Mouse (Mus musculus) heart, embryonic 10.5 days (tissue): Measurements from ENCODE around the gene Rab22a. TPM values are rescaled to one million over a fixed set of nuclear protein-coding genes. Genes with fewer than 3 reads are reported as not detected.
"Not testable (repeated sequence)": the region's sequence is repeated elsewhere in the genome, so short reads cannot be mapped to it uniquely, and the experiment has no call there.

Experiments
- DNase-seq: peaks from one replicate; pipeline ENCODE4 v3.0.0-alpha.2; 2017; ENCODE audit warnings: low spot score
- H3K27ac ChIP-seq: fragments of 300-500 bp; sonication (generic); 2 replicates; pipeline ENCODE4 v1.5.1; 2016; ENCODE audit warnings: mild to moderate bottlenecking
- H3K27me3 ChIP-seq: fragments of 300-500 bp; sonication (generic); 2 replicates; pipeline ENCODE4 v1.6.1; 2016; ENCODE audit warnings: mild to moderate bottlenecking; ENCODE audit not compliant: poor library complexity, insufficient read depth, severe bottlenecking
- H3K36me3 ChIP-seq: fragments of 300-500 bp; sonication (generic); 2 replicates; pipeline ENCODE4 v1.6.1; 2016; ENCODE audit warnings: mild to moderate bottlenecking, moderate library complexity
- H3K4me1 ChIP-seq: fragments of 300-500 bp; sonication (generic); 2 replicates; pipeline ENCODE4 v1.6.1; 2016; ENCODE audit warnings: mild to moderate bottlenecking
- H3K4me3 ChIP-seq: fragments of 300-500 bp; sonication (generic); 2 replicates; pipeline ENCODE4 v1.5.1; 2016; ENCODE audit warnings: mild to moderate bottlenecking, moderate library complexity
- H3K9me3 ChIP-seq: fragments of 300-500 bp; sonication (generic); 2 replicates; pipeline ENCODE4 v1.6.1; 2016; ENCODE audit warnings: mild to moderate bottlenecking, moderate library complexity
- WGBS: fragments of 180-500 bp; shearing (Covaris S2); methylation state at CpG from one replicate; pipeline ENCODE4 v1.1.7; 2016; 5-methylcytosine and 5-hydroxymethylcytosine counted together
- polyA plus RNA-seq: library from polyadenylated mRNA; unstranded; fragments of >200 nt; fragmentation: Nextera tagmentation; extraction: Ambion mirVana; gene quantifications from 2 replicates; pipeline ENCODE4 v1.2.1, GENCODE M21; 2016

Rab22a gene
- polyA plus RNA-seq, 1 experiment from 2014 or later, result 33.9 TPM

GRCm38 (mm10) chr2:173680153-173680552, 20.6 kb downstream of the Rab22a start:
- WGBS, result 61% methylated on average over 1 of the region's 1 CpGs
- Histone ChIP-seq H3K4me3 (no peak overlapping the region), H3K4me1 (peaks cover 18% of the 10 kb centered on the region), H3K9me3 (no peaks in the 10 kb centered on the region), H3K36me3 (peaks cover 5% of the 10 kb centered on the region; the same call in 1 of the 2 replicates), H3K27ac (no peak overlapping the region), H3K27me3 (no peaks in the 10 kb centered on the region)
- DNase-seq, result no peak

- Histone ChIP-seq H3K9me3 (no peaks in the 10 kb centered on the region), H3K27ac (no peak overlapping the region), H3K4me3 (no peak overlapping the region), H3K4me1 (peaks cover 22% of the 10 kb centered on the region), H3K36me3 (peaks cover 4% of the 10 kb centered on the region; the same call in 1 of the 2 replicates), H3K27me3 (no peaks in the 10 kb centered on the region)
- no peak for DNase-seq
- 51% methylated on average over 10 of the region's 10 CpGs for WGBS
Measured at GRCm38 (mm10) chr2:173682773-173683172, 23.2 kb downstream of the Rab22a start.

GRCm38 (mm10) chr2:173685781-173686361, 26.3 kb downstream of the Rab22a start:
- Histone ChIP-seq H3K27me3 (no peaks in the 10 kb centered on the region), H3K4me1 (peaks cover 22% of the 10 kb centered on the region), H3K9me3 (no peaks in the 10 kb centered on the region), H3K36me3 (peaks cover 28% of the 10 kb centered on the region), H3K4me3 (no peak overlapping the region), H3K27ac (no peak overlapping the region)
- 86% methylated on average over 3 of the region's 3 CpGs for WGBS
- DNase-seq, result no peak

GRCm38 (mm10) chr2:173687363-173687762, 27.8 kb downstream of the Rab22a start:
- H3K27me3 ChIP-seq, result no peaks in the 10 kb centered on the region
- no peak overlapping the region for H3K4me3 ChIP-seq
- H3K9me3 ChIP-seq, result no peaks in the 10 kb centered on the region
- H3K27ac ChIP-seq, result no peak overlapping the region
- WGBS, result 86% methylated on average over 5 of the region's 5 CpGs
- H3K4me1 ChIP-seq, result peaks cover 17% of the 10 kb centered on the region
- H3K36me3 ChIP-seq, result peaks cover 40% of the 10 kb centered on the region
- no peak for DNase-seq

- DNase-seq, result no peak
- Histone ChIP-seq H3K9me3 (no peaks in the 10 kb centered on the region), H3K27me3 (no peaks in the 10 kb centered on the region), H3K36me3 (peaks cover 47% of the 10 kb centered on the region), H3K27ac (no peak overlapping the region), H3K4me1 (peaks cover 4% of the 10 kb centered on the region), H3K4me3 (no peak overlapping the region)
Measured at GRCm38 (mm10) chr2:173689835-173690234, 30.3 kb downstream of the Rab22a start.

GRCm38 (mm10) chr2:173691748-173692147, 32.2 kb downstream of the Rab22a start:
- Histone ChIP-seq H3K4me1 (no peaks in the 10 kb centered on the region), H3K27me3 (no peaks in the 10 kb centered on the region), H3K36me3 (peaks cover 66% of the 10 kb centered on the region), H3K27ac (no peak overlapping the region), H3K9me3 (no peaks in the 10 kb centered on the region), H3K4me3 (no peak overlapping the region)
- DNase-seq, result no peak
- WGBS, result 96% methylated on average over 6 of the region's 6 CpGs

GRCm38 (mm10) chr2:173692693-173693092, 33.1 kb downstream of the Rab22a start:
- Histone ChIP-seq H3K27ac (no peak overlapping the region), H3K36me3 (peaks cover 75% of the 10 kb centered on the region)
- WGBS, result 89% methylated on average over 2 of the region's 2 CpGs

GRCm38 (mm10) chr2:173698850-173699249, 39.3 kb downstream of the Rab22a start:
- Histone ChIP-seq H3K4me3 (no peak overlapping the region), H3K27ac (no peak overlapping the region), H3K27me3 (no peaks in the 10 kb centered on the region), H3K4me1 (0 out of 2 replicates have a peak, but pooled peaks cover 5% of the 10 kb centered on the region), H3K9me3 (no peaks in the 10 kb centered on the region), H3K36me3 (peaks cover 87% of the 10 kb centered on the region)
- 81% methylated on average over 3 of the region's 3 CpGs for WGBS
- no peak for DNase-seq

More at GRCm38 (mm10) chr2:173692693-173693092, 33.1 kb downstream of the Rab22a start:
- Histone ChIP-seq H3K27me3 (no peaks in the 10 kb centered on the region), H3K9me3 (no peaks in the 10 kb centered on the region), H3K4me3 (no peak overlapping the region), H3K4me1 (no peaks in the 10 kb centered on the region)
- no peak for DNase-seq

- peaks cover 17% of the 10 kb centered on the region; the same call in 1 of the 2 replicates for H3K4me1 ChIP-seq
- no peak for DNase-seq
- H3K27ac ChIP-seq, result no peak overlapping the region
- 75% methylated on average over 16 of the region's 16 CpGs for WGBS
- no peak overlapping the region for H3K4me3 ChIP-seq
- no peaks in the 10 kb centered on the region for H3K27me3 ChIP-seq
- H3K9me3 ChIP-seq, result no peaks in the 10 kb centered on the region
- peaks cover 72% of the 10 kb centered on the region for H3K36me3 ChIP-seq
Measured at GRCm38 (mm10) chr2:173702096-173702866, 42.7 kb downstream of the Rab22a start.

- Histone ChIP-seq H3K36me3 (peaks cover 70% of the 10 kb centered on the region), H3K4me3 (no peak overlapping the region), H3K4me1 (peaks cover 17% of the 10 kb centered on the region; the same call in 1 of the 2 replicates), H3K27me3 (no peaks in the 10 kb centered on the region), H3K9me3 (no peaks in the 10 kb centered on the region), H3K27ac (no peak overlapping the region)
- DNase-seq, result no peak
- 84% methylated on average over 12 of the region's 12 CpGs for WGBS
Measured at GRCm38 (mm10) chr2:173702867-173703237, 43.3 kb downstream of the Rab22a start.

GRCm38 (mm10) chr2:173705827-173706551, 46.4 kb downstream of the Rab22a start:
- Histone ChIP-seq H3K27ac (no peak overlapping the region), H3K27me3 (no peaks in the 10 kb centered on the region), H3K4me3 (no peak overlapping the region), H3K4me1 (peaks cover 17% of the 10 kb centered on the region; the same call in 1 of the 2 replicates), H3K36me3 (peaks cover 44% of the 10 kb centered on the region), H3K9me3 (no peaks in the 10 kb centered on the region)
- WGBS, result 79% methylated on average over 15 of the region's 15 CpGs
- DNase-seq, result no peak

- H3K9me3 ChIP-seq, H3K4me3 ChIP-seq, H3K27me3 ChIP-seq, H3K27ac ChIP-seq, DNase-seq: not testable (repeated sequence)
- Histone ChIP-seq H3K36me3 (peaks cover 28% of the 10 kb centered on the region), H3K4me1 (peaks cover 16% of the 10 kb centered on the region; the same call in 1 of the 2 replicates)
Measured at GRCm38 (mm10) chr2:173707626-173708025, 48.1 kb downstream of the Rab22a start.

- H3K36me3 ChIP-seq, result peaks cover 10% of the 10 kb centered on the region
- H3K4me3 ChIP-seq, result no peak overlapping the region
- no peak for DNase-seq
- no peak overlapping the region for H3K27ac ChIP-seq
- peaks cover 24% of the 10 kb centered on the region; the same call in 1 of the 2 replicates for H3K4me1 ChIP-seq
- no peaks in the 10 kb centered on the region for H3K9me3 ChIP-seq
- H3K27me3 ChIP-seq, result no peaks in the 10 kb centered on the region
- 77% methylated on average over 6 of the region's 6 CpGs for WGBS
Measured at GRCm38 (mm10) chr2:173710193-173710592, 50.6 kb downstream of the Rab22a start.
